Mouse (Mus musculus) induced T-regulatory cell, adult 2 months (primary cell): ENCODE measurements at regions not wholly inside any gene's neighbourhood (a gene's known extent, or its start where the extent isn't known, plus 50 kb on each side); places are given as distances from the start of the nearest gene placed in this dataset.
A peak's percentile ranks its signal among the peaks of the same experiment; 100 is the strongest.
"Not testable (repeated sequence)": the region's sequence is repeated elsewhere in the genome, so short reads cannot be mapped to it uniquely, and the experiment has no call there.

Experiments
- DNase-seq: peaks from one replicate; pipeline ENCODE4 v3.0.0-alpha.2; 2012; ENCODE audit warnings: low read depth

DNA sequence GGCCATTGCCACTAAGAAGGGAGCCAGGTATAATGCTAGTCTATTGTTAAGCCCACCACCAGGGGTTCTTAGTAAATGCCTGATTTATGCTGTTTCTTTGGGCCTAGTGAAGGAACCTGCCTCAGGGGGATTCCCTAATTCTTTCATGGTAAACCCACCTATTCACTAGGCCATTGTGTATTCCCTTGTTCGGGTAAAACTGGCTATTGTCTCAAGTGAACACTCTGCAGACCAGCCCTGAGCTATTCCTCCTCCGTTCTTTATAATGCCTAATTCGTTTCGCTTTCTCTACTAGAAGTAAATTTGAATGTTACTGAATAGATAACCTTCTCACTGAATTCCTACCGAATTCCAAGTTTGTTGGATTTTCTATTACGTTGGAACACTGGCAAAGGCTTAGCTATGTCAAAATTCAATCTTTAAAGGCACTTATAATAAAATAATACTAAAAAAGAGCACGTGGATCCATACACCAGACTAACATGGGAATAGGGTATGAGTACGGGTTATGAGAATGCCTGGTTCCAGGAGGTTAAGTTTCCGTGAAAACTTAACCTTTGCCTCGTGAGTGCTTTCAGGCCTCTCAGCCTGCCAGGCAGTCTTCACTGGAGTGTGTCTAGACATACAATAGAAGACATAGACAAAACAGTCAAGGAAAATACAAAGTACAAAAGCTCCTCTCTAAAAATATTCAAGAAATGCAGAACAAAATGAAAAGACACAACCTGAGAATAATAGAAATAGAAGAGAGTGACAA lies 536.8 kb upstream of the Cntn5 start:
- not testable (repeated sequence) for DNase-seq

DNA sequence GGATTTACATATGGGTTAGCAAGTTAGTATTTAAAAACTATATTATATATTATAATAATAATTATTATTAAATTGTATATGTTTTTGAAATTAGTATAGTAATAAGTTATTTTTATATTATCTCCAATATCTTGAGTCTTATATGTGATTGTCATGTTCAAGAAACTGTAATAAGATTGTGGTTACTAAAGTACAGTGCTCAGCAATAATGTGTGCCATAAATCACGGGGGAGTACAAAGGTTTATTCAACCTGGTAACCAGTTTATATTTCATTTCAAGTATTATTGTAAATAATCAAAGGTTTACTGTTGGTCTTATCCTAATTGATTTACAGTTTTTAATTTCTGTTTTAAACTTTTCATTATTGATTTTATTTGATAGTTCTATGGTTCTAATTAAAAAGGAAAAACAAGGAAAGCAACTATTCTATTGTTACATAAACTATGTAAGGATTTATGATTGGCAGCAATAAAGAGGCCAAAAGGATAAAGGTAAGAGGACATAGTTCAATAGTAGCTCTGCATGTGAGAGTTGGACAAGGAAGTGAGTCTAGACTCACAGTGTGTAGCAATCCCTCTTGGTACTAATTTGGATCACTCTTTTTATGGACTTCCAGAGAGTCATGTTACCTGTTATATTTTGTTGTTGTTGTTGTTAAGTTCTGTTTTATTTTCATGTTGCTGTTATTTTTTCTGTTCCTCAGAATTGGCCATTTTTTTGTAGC lies 532.0 kb upstream of the Cntn5 start:
- no peak for DNase-seq

DNA sequence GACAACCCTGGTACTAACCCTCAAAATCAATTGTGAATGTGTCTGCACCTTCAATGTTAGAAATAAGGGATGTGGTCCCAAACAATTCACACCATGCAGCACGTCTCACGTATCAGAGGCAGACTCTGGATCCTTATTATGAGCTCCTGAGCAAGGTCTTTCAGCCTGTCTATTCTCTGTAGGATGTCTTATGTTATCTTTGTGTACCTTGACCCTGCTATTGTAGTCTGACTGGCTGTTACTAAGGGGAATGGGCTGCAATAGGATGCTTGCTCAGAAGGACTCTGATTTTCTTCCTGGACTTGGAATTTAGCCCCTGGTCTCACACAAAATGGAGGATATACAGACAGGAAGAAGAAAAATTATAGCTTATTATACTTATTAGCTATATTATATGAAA lies 531.4 kb upstream of the Cntn5 start:
- no peak for DNase-seq

DNA sequence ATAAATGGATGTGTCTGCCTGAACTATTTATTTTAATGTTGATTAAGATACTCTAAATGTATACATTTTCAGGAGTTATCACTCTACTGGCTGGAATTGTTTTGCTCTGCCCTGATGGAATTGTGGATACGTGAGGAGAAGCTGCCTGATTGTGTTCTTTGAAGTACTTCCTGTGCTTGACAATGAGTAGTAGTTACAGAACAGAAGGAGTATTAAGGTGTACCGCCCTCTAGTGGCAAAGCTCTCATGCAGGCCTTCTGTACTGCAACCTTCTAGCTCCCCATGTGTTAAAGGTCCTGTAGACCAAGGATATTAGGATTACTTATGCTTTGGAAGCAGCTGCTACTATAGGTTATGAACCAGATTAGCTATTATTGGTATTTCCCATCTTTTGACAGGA lies 530.4 kb upstream of the Cntn5 start:
- peak; percentile 62 for DNase-seq

DNA sequence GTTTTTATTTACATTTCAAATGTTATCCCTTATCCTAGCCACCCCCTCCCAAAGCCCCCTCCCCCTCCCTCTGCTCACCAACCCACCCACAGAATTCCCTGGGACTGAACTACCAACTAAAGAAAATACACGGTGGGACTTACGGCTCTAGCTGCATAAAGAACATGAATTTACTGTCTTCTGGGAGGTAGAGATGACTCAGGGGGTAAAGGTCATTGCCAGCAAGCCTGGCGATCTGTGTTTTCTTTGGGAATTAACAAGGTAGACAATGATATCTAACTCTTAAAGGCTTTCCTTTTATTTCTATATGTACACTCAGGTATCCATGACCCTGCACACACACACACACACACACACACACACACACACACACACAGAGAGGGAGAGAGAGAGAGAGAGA lies 521.9 kb upstream of the Cntn5 start:
- DNase-seq: no peak

DNA sequence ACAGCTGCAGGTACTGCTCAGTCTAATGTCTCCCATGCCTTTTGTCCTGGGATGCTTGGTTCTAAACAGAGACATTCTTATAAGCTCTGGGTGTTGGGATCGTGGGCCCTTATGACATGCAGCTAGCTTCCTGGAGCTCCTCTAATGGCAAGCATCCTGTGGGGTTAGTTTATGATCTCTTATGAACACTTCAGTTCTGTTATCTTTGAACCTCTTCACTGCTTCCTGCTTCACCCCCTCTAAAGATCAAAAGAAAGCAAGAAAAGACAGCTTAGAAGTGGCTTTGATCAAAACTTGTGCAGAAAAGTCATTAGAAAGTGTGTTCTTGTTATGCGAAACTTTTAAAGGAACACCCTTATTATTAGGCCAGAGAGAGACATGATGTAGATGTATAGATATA lies 492.3 kb upstream of the Cntn5 start:
- peak; percentile 1 for DNase-seq

DNA sequence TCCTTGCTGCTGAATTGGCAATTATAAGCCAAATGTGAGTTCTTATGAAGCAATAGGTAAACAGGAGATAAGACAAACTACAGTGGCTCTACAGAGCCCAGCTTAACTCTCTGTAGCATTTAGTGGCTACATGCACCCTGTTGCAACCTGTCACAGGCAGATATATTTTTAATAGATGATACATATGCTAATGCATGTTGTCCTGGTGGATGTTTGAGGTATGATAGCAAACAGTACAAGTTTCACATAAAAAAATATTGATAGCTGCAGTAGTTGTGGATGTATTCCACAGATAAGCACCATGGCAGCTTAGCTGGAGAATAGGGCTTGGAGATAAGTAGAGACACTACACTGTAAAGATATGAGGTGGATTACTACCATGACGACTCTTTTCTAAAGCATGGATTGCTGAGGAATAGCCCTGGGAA lies 477.1 kb upstream of the Cntn5 start:
- no peak for DNase-seq

DNA sequence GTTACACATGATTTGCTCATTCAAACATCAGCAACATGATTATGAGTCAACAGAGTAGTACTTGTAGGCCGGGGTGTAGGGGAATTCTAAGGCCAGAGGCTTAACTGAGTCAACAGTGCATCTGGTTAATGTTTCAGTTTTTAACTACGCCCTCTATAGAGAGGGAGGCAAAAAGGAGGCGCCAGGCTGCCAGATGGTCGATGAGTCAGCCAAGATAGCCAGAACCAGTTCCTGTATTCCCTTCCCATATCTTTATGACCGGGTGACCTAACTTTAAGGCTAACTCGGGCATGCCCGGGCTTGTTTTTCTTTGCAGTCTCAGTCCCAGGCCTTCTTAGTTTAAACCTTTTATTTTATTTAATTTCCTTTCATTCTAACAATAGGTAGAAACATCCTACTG lies 476.0 kb upstream of the Cntn5 start:
- no peak for DNase-seq

DNA sequence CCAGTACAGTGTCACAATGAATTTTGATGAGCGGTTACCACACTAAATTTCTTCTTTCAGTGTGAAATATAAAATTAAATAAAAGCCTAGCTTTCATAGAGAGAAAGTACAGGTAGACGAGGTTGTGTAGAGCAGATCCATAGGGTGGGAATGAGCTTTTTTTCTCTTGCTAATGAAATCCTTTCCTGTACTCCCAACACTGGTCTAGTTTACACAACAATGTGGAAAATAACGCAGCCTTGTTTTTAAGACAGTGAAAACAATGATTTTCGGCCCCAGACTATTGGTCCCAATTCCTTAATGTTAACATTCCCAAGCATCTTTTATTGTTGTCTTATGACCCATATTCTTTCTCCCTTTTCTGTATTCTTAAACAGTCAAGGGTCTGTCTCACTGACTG lies 473.5 kb upstream of the Cntn5 start:
- DNase-seq: no peak

DNA sequence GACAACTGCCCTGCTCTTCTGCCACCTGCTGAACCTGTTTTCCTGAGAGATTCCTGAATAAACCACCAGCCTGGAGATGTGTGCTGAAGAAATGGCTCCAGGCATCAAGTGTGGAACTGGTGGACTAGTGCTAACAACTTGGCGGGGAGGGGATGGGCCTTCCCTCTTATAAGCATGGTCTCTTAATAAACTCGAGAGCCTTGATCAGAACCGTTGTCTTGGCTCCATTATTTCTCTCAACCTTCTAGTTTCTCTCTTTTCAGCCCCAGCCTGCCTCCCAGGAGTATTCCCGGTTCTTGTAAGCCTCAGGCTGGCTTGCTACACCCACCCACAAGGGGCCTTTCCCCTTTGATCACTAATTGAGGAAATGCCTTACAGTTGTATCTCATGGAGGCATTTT lies 473.0 kb upstream of the Cntn5 start:
- DNase-seq: no peak

DNA sequence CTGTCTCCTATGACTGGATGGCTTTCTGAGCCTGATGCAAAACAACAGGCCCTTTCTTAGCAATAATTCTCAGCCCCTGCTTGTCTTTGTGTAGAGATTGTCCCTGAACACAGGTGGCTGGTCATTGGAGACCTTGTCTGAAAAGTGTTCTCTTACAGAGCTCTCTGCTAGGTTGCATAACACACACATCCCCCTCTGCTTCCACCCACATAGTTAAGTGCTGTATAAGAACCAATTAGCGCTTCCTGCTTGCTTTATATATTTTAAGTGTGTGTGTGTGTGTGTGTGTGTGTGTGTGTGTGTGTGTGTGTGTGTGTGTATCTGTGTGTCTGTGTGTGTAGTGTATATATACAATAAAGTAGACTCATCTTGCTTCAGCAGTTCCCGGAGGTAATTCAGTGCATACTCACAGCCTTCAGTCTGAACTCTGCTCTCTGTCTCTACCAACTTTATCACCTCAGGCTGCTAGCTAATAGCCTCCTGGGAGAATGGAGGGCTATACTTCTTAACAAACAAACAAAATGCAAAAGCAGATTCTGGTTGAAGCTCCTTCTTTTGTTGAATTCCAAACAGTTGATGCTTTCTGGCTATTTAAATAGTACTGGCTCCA lies 468.8 kb upstream of the Cntn5 start:
- DNase-seq: no peak

DNA sequence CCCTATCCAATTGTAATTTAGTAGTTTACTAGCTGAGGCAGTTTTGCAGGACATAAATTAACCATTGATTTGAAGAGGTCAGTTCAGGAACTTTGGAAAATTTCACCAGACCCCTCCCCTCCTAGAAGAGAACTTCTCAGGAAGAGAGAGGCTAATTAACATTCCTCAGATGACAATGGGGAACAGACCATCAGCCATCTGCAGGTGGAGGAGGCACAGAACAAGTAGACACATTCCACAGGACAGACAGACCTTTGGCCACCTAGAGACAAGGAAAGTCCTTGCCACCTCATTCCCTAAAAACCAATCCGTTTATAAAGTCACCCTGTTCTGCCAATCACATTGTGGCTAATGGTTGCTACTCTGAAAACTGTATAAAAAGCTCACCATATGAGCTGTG lies 463.5 kb upstream of the Cntn5 start:
- DNase-seq: no peak

DNA sequence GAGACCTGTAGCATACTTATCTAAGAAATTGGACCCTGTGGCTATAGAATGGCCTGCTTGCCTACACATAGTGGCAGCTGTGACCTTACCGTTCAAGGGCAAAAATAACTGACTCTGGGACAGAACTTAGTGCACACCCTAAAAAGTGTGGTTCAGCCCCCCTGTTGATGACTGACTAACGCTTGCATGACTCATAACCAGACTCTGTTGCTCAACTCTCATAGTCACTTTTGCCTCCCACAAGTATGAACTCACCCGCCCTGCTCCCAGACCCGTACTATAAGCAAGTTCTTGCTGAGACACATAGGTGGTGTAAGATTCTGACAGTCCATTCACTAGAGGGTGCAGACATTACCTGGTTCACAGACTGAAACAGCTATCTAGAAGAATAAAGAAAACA lies 424.3 kb upstream of the Cntn5 start:
- peak; percentile 57 for DNase-seq

DNA sequence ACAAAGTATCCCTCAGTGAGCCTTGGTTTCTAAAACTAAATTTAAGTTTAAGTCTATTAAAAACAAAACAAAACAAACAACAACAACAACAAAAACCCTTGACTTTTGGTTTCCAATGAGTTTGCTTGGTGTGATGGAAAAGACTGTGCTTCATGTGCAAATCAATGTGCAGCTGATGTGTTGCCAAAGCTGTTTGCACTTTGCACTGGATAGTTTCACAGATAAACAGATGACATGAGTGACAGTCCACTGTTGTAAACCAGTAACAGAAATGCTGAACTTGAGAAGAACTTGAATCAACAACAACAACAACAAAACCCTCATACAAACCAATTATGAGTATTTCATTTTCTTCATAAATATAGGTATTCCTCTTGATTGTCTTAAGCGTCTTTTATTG lies 412.6 kb upstream of the Cntn5 start:
- DNase-seq: no peak

DNA sequence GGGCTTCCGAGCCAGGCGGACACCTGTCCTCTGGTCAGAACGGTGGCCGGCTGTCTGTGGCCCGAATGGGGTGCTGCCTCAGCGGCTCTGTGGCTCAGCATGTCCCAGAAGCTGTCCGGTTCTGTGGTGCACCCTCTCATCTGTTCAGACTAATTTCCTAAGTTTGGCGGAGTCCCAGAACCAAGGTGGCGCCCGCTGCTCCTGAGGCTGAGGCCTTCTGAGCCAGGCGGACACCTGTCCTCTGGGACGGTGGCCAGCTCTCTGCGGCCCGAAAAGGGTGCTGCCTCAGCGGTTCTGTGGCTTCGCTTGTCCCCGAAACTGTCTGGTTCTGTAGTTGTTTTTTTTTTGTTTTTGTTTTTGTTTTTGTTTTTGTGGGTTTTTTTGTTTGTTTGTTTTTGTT lies 392.5 kb upstream of the Cntn5 start:
- DNase-seq: not testable (repeated sequence)

DNA sequence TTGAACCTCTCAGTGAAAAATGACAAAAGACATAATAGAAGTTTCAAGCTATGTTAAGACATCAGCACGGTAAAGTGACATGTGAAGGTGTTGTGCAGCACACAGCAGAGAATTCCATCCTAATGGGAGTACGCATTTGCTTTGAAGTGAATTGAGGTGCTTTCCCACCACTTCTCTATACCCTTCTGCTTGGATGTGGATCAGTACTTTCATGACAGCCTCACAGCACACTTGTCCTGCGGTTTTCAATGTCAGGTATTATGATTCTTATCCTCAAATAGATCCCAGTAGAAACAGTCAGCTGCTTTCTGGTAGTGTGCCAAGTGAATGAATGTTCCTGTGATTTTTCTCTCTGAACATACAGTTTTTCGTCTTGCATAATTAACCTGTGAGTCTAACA lies 380.6 kb upstream of the Cntn5 start:
- no peak for DNase-seq

DNA sequence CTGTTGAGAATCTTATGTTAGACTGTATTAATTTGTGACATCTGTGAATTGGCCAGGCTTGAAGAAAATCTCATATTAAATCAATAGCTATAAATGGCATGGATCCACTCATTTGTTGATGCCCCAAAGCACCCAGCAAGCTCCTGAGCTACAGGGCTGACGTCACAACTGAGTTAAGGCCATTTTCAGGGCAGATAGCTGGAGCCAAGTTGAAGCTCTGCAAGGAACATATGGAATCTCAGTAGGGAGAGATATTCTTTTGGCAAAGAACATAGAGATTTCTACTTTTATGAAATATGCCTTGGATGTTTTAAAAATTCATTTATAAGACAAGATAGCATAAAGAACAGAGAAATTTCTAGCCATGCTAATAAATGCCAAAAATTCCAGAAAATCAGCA lies 380.0 kb upstream of the Cntn5 start:
- no peak for DNase-seq

DNA sequence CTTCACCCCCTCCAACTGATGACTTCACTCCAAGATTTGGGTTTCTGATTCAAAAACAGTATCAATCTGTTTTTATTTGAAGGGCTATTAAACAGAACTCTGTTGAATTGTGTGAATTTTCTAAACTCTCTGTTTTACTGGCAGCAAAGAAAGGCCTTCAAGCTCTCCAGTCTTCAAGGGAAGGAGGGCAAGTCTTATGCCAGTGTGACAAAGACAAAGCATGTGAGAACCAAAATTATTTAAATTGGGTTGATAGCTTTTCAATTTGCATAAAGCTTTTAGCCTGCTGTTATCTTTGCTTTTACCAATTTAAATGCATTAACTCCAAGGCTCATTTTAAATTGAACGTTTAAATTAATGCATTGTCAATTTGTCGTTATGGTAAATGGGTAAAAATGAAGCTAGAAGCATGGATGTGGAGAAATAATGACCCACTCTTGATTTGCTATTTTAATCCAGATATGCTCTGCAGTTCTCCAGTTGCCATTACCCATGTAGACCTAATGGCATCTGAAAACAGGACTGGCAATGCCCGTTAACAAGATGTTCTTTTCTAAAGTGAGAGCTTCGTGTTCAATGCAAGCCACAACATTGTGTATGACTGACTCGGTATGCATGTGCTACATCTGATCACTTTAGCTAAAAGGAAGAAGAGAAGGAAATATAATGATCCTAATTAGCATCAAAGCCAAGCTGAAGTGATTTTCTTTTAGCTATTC lies 375.0 kb upstream of the Cntn5 start:
- no peak for DNase-seq

DNA sequence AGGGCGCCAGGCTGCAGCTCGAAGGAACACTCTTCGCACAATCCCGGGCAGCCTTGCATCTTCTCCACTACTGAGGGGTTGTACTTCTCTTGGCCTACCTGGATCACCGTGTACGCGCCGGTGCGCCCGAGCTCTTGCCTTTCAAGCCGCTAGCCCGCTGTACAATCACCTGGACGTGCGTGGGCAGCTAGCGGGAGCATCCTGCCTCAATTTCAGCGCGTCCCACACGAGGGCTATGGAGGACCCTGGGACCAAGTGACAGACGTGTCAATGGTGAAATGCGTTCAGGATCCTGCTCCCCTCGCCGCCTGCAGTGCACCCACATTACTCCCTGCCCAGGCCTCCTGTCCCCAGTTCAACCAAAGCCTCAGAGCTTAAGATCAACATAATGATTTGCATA lies 373.2 kb upstream of the Cntn5 start:
- no peak for DNase-seq

DNA sequence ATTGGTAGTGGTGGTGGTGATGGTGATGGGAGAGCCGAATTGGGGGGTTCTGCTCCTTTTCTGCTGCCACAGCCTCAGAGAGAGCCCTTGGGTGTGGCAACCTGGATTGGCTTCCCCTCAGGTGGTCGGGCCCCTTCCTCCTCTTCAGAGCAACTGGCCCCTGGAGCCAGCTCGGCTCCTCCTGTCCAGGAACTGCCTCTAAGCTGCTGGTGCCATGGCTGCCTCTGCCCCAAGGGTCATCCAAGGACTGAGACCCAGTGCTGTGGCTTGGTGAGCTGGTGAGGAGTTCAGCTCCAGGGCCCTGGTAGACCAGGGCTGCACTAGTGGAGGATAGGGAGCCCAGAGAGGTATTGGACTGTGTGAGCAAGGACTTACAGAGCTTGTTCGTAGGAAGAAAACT lies 372.4 kb upstream of the Cntn5 start:
- no peak for DNase-seq

DNA sequence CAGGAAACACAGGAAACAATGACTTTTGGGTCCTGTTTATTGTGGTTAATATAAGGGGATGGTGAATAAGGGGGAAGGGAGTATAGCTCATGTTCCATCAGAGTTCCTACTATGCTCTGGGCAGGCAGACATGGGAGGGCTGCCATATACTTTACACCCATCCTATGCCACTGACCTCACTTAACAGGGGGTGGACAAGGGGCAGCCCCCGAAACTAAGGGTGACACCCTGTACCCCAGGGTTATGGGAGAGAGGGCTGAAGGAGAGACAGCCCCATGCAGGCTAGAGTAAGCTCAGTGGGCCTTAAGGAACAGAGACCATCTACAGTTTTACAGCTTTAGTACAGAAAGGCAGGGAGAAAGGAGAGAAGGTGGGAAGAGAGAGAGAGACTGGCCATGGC lies 352.3 kb upstream of the Cntn5 start:
- no peak for DNase-seq

DNA sequence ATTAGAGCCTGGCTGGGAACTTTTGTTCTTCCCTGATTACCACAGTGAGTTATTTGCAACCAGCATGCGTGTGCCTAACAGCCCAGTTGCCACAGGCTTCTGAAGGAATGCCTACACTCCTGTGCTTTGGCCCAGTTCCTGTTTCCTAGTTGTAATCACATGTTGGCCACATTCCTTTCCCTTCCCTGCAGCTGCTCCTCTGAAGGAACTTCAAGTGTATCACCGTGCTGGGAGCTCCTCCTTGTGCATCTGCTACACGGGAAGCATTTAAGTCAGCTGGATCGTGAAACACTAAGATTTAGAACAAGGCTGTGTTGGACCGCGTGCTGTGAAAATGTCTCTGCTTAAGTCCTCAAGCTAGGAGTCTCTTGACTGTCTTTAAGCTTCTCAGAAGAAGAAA lies 302.3 kb upstream of the Cntn5 start:
- no peak for DNase-seq

DNA sequence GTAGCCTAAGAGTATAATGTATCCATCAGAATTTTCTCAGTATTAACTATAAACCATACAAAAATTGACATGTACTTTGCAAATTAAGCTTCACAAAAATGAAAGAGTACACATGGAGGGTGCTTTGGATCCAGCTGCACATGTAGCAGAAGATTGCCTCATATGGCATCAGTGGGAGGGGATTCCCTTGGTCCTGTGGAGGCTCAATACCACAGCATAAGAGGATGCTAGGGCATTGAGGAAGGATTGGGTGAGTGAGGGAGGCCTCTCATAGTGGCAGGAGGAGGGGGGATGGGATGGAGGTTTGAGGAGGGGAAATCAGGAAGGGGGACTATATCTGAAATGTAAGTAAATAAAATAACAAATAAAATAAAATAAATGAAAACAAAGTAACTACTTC lies 301.7 kb upstream of the Cntn5 start:
- no peak for DNase-seq
